ENCODE assay signal across 1 mouse cellular context in the genomic region with DNA sequence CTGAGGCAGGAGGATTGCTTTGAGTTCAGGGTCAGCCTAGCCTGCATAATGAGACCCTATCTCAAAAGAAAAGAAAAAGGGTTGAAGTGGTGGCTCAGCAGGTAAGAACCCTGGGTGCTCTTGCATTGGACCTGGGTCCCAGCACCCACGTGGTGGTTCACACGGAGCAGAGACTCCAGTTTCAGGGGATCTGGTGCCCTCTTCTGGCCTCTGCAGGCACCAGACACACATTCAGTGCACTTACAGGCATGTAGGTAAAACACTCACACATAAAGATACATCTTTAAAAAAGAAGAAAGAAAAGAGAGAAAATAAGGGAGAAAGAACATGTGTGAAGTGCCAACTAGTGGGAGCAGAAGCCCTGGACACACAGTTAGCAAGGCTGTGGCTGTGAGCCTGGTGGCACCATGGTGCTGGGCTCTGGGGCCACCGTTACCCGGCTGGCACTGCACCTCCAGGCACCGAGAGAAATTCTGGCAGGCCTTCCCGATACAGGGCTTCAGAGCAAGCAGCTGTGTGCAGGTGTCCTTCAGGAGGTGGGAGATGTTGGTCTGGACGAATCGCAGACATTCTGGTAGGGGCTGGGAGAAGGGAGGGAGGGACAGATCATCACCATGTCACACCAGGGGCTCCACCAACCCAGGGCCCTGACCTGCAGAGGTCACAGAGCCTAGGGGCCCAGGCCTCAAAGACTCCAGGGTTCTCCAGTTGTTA.
TF ChIP-seq lines count a peak whose summit lies in the region.

No protein-coding gene starts in this region.

TF ChIP-seq in MEL, 35 proteins besides CTCF, POLR2A, EP300 and RAD21:
- TF ChIP-seq ELF1 (IDR thresholded peaks at IDR 0.05; ENCODE audit: low read depth, low read length) (no peak), SIN3A (IDR thresholded peaks at IDR 0.05; ENCODE audit: low read length) (no peak), ZKSCAN1 (IDR thresholded peaks at IDR 0.05; ENCODE audit: low read depth, low read length) (no peak), MEF2A (IDR thresholded peaks at IDR 0.05; ENCODE audit: extremely low read depth, insufficient replicate concordance, low read depth, low read length, poor library complexity, severe bottlenecking) (no peak), CHD1 (IDR thresholded peaks at IDR 0.05; ENCODE audit: low read depth, low read length) (no peak), JUND (IDR thresholded peaks at IDR 0.05; ENCODE audit: low read depth, low read length) (no peak), RCOR1 (IDR thresholded peaks at IDR 0.05; ENCODE audit: low read depth, low read length) (no peak), MXI1 (IDR thresholded peaks at IDR 0.05; ENCODE audit: low read depth, low read length) (no peak), SMC3 (IDR thresholded peaks at IDR 0.05; ENCODE audit: low read depth, low read length) (no peak), USF1 (IDR thresholded peaks at IDR 0.05; ENCODE audit: low read depth, low read length) (no peak), USF2 (IDR thresholded peaks at IDR 0.05; ENCODE audit: borderline replicate concordance in 1 of 2, insufficient read depth in 1 of 2, low read depth in 1 of 2, low read length in 2 of 2) (no peak), UBTF (IDR thresholded peaks at IDR 0.05; ENCODE audit: borderline replicate concordance, insufficient read depth, low read depth, low read length) (no peak), MYC (IDR thresholded peaks at IDR 0.05; ENCODE audit: low read depth, low read length) (no peak), TBP (IDR thresholded peaks at IDR 0.05; ENCODE audit: low read depth, low read length) (no peak), E2F4 (IDR thresholded peaks at IDR 0.05; ENCODE audit: borderline replicate concordance, low read depth, low read length) (no peak), ZC3H11A (IDR thresholded peaks at IDR 0.05; ENCODE audit: low read depth, low read length) (no peak), GATA1 (IDR thresholded peaks at IDR 0.05; ENCODE audit: low read depth, low read length) (no peak), TCF12 (IDR thresholded peaks at IDR 0.05; ENCODE audit: low read depth, low read length) (no peak), NELFE (IDR thresholded peaks at IDR 0.05; ENCODE audit: low read depth, low read length) (no peak)
